Mouse (Mus musculus) natural killer cell, adult 2 months (primary cell): ENCODE data around the gene Hist1h2ai.
"Not testable (repeated sequence)": the region's sequence is repeated elsewhere in the genome, so short reads cannot be mapped to it uniquely, and the experiment has no call there.

ENCODE experiments used
- DNase-seq, 2 experiments: peaks; one replicate each; pipeline ENCODE4 v3.0.0; 2022; ENCODE audit warnings: low spot score in 2 of 2

Gene Hist1h2ai

DNA sequence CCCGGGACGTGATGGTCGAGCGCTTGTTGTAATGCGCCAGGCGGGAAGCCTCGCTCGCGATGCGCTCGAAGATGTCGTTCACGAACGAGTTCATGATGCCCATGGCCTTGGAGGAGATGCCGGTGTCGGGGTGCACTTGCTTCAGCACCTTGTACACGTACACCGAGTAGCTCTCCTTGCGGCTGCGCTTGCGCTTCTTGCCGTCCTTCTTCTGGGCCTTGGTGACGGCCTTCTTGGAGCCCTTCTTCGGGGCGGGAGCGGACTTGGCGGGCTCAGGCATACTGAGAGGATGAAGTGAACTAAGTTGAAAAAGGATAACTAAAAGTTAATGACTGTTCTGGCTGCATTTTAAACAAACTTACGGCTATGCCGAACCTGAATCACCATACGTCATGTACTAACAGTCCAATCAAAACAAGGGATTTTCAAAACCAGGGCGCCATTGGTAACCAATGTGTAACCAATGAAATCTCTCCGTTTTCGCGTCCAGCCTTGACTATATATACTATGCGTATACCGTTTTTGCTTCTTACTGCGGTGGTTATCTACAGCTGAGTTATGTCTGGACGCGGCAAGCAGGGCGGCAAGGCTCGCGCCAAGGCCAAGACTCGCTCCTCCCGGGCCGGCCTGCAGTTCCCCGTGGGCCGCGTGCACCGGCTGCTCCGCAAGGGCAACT lies at the start of gene Hist1h2ai, which contains the start of gene Hist1h2bl:
Gene Hist1h2ai, plus strand, starts transcription at position 559 of the 676 bp plus-strand sequence.
Gene Hist1h2bl, minus strand, starts transcription at position 280 of the 676 bp plus-strand sequence.
- DNase-seq: peak; percentile 80 to 84

DNA sequence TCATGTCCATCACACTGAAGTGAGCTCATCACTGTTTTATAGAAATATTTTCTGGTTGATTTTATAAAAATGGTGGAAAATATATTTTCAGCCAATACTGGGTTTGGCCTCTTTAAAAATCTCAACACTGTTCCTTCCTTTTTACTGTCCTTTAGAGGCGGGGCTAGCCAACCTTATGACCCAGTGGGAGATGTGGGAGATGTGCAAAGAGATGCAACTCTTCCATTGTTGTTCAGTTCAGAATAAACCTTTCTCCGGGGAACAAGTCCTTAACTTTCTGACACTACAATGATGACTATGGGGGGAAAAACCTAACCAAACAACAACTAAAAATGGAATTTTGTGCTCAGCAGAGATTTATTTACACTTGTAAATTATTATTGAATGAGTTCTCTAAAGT lies 38.9 kb upstream of the Hist1h2ai start, which contains the start of gene Olfr1360:
Gene Olfr1360, minus strand, starts transcription at position 101 of the 400 bp plus-strand sequence.
- DNase-seq: no peak

DNA sequence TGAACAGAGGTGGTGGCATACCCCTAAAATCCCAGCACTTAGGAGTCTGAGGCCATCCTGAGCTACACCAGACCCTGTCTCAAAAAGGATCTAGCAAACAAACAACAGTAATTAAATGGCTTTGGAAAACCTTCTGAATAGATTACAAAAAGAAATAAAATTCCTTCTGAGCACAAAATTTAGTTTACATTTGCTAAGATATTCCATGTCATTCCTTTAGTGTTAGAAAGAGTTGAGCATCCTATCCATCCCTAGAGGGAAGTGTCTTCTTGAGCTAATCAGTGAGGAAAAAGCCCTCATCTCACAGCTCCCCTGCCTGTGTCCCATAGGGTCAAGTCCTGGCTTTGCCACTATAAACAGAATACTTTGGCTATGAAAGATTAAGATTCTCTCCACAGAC lies 18.4 kb upstream of the Hist1h2ai start, which contains the start of gene Olfr1359:
Gene Olfr1359, plus strand, starts transcription at position 301 of the 400 bp plus-strand sequence.
- DNase-seq: no peak

DNA sequence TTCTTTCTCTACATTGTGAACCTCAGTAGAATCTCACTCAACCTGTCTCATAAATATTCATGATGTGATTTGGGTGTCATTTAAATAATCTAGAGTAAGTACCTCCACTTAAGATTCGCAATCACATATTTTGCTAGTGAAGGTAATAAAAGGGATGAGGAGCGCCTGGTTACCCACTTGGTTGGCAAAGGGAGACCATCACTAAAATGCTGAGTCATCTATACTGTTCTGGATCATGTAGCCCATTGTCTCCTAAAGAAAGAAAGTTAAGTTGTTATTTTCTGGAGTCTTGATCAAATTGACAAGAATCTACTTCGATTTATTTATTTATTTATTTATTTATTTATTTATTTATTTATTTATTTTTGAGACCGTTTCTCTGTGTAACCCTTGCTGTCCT lies 9.6 kb upstream of the Hist1h2ai start:
- DNase-seq: no peak

DNA sequence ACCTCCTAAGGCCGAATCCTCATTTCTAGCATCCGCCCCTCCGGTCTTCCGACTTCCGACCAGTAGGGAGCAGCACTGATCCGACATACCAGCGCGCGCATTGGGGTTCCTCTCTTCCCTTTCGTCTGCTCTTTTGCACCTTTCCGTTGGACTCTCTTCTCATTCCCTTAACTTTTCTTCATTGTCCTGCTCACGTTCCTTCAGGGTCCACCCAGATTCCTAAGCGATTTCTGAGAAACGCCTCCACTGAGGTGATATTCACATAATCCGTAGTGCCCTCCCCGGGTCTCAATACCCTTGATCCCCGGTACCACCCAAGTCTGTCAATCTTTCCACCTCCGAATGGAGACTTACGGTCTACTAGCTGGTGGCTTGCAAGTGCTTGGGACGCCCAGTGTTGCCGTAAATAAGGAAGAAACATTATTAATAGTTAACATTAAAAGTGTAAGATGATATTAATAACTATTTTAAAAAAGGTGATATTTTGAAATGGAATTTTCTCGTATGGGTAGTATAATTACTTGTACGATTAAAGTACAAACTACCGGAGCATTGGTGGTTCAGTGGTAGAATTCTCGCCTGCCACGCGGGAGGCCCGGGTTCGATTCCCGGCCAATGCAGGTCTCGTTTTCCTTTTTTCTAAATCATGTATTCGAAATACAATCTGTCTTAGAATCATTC lies 6.1 kb upstream of the Hist1h2ai start:
- peak; percentile 86 to 89 for DNase-seq

DNA sequence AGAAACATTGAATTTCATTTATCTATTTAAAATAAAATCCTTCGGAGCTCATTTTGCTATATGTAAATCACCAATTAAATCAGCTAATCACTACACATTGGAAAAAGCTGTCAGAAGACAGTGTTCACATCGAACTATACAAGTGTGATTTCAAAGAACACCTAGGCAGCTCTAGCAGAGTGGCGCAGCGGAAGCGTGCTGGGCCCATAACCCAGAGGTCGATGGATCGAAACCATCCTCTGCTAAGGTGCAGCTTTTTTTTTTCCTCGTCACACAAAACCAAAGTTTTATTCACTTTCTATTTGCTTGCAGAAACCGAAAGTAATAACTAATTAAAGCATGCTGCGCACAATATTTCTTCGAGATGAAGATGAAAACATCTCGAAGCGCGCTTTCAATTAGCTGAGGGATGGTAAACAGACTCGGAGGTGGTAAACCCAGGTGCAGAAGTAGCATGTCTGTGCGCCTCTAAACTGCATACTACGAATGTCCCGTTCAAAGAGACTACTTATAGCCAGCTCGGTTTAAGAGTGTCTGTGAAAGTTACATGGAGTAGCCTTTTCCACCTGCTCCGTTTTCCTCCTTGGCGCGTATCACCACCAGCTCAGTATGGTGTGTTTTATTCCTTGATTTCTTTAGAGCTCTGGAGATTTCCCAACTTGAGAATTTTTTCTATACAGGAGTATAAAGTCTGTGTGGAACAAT lies 5.2 kb upstream of the Hist1h2ai start:
- DNase-seq: peak; percentile 86 to 90

DNA sequence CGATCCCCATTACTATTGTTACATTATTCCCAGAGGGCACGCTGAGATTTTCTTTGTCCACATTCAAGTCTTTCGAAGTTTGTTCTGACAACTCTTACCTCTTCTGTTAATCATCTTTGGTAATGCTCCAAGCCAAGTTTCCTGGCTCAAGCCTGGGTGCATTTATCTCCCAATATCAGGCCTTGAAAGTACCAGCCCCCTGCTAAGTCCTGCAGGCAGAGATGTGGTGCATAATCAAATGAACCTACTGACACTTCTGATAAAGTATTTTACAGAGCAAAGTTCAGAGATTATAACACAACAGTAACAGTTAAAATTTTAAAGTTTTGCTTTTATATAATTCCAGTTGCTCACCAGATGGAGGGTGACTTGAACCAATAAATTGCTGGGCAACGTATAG lies 4.5 kb upstream of the Hist1h2ai start:
- no peak for DNase-seq

DNA sequence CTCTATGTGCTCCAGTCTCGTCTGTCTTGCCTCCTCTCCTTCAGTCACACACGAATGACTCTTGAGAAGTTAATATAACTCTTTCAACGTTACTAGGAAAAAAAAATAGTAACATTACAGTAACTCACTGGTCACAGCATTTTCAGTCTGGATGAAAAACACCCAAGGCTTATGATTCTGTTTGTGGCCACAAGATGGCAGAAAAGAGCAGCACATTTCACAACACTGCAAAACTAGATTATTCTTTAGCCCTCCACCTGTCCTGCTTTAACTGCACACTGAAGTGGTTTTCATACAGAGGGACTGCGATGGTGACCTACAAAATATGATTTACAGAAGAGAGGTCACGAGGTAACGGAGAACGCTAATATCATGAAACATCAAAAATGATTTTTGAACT lies 1.5 kb upstream of the Hist1h2ai start:
- peak; percentile 61 to 71 for DNase-seq

DNA sequence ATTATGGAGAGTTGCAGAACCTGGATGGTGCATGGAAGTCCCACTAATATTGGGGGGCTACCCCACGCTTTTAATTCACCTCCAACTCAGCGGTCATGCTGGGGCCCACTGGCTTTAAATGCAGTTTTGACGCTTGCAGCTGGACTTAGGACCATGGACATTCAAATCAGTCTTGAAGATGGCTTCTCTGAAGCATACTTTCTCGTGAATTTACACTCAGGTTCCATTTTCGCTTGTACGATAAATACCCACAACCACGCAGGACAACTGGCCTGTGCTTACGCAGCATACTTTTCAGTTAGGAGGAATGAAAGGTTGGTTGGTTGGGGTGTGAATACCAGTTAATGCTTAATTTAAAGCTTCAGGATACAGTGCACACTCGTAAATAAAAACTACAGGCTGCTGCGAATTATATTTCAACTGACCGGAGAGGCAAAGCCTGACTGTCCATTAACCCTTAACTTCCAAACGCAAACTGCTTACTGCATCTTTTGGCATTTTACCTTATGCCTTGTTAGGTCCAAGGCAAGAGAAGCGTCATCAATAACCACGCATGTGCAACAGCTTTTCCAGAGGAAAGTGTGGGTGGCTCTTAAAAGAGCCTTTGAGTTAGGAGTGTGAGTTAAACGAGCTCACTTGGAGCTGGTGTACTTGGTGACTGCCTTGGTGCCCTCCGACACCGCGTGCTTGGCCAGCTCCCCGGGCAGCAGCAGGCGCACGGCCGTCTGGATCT lies 925 bp upstream of the Hist1h2ai start:
- no peak for DNase-seq

DNA sequence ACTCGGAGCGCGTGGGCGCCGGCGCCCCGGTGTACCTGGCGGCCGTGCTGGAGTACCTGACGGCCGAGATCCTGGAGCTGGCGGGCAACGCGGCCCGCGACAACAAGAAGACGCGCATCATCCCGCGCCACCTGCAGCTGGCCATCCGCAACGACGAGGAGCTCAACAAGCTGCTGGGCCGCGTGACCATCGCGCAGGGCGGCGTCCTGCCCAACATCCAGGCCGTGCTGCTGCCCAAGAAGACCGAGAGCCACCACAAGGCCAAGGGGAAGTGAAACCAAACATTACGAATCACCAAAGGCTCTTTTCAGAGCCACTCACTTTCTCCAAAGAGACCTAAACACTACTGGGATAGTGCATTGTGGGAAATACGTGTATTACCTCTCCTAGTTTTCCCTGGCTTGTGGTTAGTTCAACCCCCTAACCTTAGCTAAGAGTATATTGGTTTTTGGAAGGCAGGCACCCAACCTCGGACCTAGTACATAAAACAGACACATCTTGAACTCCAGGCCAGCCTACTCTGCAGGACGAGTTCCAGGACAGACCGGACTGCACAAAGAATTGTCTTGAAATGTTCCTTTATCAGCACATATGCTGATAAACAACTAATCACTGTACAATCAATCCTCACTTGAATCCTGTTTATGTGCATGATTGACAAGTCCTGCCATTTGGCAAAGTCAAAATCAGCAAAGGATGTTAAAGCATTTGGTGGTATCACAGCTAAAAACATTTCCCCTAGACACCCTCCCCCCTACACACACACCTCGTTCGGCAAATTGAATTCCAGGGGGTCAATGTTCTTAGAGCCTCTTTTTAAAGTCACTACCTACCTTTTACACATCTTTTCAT lies 544 bp downstream of the Hist1h2ai start:
- peak; percentile 32 to 61 for DNase-seq

DNA sequence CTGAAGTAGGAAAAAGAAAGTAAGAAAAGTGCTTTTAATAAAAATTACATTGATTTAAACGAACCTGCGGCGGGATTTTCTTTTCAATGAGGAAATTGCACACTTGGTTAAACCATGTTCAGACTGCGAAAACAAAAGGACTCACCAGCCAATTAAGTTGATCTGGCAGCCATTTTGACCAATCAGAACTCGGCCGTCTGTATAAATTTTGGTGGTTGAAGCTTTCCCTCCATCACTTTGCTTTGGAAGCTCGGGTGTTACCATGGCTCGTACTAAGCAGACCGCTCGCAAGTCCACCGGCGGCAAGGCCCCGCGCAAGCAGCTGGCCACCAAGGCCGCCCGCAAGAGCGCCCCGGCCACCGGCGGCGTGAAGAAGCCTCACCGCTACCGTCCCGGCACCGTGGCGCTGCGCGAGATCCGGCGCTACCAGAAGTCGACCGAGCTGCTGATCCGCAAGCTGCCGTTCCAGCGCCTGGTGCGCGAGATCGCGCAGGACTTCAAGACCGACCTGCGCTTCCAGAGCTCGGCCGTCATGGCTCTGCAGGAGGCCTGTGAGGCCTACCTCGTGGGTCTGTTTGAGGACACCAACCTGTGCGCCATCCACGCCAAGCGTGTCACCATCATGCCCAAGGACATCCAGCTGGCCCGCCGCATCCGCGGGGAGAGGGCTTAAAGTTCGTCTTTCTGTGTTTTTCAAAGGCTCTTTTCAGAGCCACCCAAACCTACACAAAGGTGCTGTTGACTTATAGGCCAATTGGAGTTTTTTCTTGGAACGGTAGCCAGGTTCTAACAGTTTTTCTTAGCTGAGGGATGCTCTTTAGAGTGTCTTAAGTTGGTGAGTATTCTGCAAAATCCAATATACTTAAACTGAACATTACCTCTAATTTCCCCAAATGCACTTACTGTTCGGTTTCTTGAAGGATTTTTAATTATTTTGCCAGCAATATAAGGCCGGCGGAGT lies 1.5 kb downstream of the Hist1h2ai start, which contains the start of gene Hist1h3h:
Gene Hist1h3h, plus strand, starts transcription at position 263 of the 961 bp plus-strand sequence.
- DNase-seq: peak; percentile 77 to 83

DNA sequence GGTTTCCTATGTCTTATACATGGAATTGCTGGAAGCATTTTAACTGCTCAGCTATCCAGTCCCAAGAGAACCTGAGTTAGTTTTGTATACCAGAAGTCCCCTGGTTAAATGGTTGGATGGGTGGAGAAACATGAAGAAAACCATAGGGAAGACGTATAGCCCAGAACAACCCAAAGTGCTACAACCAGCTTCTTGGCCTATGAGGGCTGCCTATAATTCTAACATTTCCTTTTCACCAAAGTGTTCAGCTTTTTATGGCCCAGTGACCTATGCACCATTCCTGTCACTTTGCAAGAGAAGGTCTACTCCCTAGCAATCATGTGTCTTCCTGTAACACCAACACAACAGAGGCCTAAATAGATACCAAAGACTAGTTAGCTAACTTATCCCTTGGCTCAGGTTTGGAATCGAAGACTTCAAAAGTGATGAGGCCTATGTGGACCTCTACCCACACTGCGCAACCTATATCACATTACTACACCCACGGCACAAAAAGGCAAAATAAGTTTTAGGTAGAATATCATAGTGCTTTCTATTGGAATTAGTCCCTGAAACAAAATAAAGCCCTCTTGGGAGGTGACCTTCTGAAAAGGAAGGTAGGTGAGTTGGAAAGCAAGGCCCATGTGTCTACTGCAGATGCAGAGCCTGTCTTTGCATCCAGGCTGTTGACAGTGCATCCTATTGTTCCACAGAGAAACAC lies 2.3 kb downstream of the Hist1h2ai start:
- DNase-seq: no peak

DNA sequence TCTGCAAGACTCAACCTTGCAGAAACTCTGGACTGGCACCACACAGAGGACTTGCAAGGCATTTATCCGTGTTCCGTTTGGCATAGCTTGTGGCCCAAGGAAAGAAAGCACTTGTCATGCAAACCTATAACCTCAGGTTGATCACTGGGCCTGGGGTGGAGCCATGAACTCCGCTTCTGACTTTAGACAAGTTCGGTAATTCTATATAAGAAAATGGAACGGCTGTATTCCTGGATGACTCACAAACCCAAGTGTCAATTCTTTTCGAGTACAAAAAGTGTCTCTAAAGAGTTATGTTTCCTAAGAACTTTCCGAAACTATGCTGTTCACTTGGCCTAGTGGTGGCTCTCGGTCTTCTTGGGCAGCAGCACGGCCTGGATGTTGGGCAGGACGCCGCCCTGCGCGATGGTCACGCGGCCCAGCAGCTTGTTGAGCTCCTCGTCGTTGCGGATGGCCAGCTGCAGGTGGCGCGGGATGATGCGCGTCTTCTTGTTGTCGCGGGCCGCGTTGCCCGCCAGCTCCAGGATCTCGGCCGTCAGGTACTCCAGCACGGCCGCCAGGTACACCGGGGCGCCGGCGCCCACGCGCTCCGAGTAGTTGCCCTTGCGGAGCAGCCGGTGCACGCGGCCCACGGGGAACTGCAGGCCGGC lies 5.0 kb downstream of the Hist1h2ai start:
- not testable (repeated sequence) for DNase-seq

DNA sequence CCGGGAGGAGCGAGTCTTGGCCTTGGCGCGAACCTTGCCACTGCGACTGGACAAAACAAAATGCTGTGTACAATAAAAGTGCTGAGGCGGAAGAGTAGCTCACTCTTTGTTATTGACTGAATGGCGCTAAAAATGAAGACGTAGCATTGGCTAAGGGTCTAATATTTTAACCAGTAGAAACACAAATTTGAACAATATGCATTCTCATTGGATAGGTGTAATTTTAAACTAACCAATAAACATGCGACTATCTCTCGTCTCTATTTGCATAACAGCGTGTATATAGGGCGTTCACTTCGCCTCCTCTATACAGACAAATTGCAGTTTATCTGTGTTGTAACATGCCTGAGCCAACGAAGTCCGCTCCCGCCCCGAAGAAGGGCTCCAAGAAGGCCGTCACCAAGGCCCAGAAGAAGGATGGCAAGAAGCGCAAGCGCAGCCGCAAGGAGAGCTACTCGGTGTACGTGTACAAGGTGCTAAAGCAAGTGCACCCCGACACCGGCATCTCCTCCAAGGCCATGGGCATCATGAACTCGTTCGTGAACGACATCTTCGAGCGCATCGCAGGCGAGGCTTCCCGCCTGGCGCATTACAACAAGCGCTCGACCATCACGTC lies 5.6 kb downstream of the Hist1h2ai start, which contains the start of gene Hist1h2bm:
Gene Hist1h2bm, plus strand, starts transcription at position 288 of the 616 bp plus-strand sequence.
- DNase-seq: peak; percentile 56

DNA sequence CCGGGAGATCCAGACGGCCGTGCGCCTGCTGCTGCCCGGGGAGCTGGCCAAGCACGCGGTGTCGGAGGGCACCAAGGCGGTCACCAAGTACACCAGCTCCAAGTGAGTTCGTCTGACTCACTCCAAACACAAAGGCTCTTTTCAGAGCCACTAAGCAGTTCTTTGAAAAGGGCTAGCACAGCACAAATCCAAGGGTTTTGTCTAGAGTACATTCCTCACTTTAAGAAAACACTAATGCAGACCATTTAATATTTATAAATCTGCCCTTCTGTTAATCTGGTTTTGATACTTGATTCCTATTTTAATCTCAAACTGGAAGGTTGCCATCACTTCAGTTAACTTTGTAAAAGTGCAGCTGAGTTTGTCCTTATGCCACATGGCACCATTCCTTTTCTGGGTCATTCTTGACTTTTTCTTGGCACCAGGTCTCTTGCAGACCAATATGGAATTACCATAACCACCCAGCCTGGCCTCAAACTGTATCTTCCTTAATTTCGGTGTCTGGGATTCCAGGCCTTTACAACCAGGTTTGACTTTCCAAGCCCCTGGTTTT lies 6.2 kb downstream of the Hist1h2ai start:
- no peak for DNase-seq

DNA sequence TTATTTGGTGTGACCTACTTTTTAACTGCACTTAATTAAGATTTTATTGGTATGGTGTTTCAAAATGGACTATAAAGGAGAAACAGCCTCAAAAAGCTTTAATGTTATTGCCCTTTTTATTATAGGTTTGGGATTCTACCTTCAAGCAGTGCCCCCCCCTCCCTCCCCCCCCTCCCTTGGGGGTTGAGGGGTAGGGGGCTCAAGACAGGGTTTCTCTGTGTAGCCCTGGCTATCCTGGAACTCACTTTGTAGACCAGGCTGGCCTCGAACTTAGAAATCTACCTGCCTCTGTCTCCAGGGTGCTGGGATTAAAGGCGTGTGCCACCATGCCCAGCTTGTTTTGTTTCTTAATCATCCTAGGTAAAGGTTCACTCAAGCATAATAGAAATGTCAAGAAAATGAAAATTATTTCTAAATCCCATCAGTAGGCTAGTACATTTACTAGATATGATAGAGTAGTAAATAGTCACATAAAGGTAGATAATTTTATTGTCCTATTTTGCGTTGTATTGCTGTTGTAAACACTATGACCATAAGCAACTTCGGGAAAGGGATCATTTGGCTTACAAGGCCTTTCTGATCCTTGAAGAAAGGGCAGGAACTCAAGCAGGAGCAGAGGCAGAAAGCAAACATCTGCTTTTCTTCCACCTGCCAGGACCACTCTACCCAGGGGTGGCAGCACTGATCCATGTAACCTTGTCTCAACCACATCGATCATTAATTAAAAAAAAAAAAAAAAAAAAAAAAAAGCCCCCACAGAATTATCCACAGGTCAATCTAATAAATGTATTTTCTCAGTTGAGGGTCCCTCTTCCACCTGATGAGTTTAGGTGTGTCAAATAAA lies 7.0 kb downstream of the Hist1h2ai start:
- DNase-seq: no peak
